Mouse (Mus musculus): Measurements from ENCODE around the gene Qrich2. TPM values are rescaled to one million over a fixed set of nuclear protein-coding genes. Genes with fewer than 3 reads are reported as not detected.
A peak's percentile ranks its signal among the peaks of the same experiment; 100 is the strongest.
"Not testable (repeated sequence)": the region's sequence is repeated elsewhere in the genome, so short reads cannot be mapped to it uniquely, and the experiment has no call there.

The Qrich2 gene
- polyA plus RNA-seq, 1 experiment: not detected

DNA sequence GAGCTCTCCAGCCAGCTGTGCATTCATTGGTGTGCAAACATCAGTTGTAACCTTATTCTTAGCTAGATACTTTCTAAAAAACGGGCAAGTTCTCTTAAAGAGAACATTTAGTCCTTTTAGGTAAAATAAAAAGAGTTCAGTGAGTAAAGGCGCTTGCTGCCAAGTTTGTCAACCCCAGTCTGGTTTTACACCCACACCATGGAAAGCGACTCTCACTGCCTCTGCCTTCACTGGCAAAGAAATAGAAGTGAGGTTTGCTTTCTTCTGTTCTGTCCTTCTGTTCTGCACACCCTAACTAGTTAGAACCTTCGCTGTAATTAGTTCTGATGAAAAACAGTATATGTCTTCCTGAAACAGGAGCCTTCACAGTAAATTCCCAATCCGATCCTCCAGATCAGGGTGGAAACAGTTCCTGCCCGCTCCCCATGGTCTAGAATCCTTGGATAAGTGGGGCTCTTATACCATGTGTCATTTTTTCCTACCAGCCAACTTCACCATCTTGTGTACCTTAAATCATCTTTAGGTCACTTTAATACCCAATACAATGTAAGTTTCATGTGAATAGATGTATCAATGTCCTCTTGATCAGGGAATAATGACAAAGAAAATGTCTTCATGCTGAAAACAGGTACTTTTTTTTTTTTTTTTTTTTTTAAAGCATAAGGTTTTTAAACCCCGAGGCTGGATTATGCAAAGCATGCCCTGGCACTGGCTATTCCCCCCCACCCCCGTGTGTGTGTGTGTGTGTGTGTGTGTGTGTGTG is 33.3 kb downstream of the Qrich2 start:
- DNase-seq (ENCODE audit: extremely low spot score in 1 of 2, low spot score in 1 of 2): peak; percentile 67 to 76

DNA sequence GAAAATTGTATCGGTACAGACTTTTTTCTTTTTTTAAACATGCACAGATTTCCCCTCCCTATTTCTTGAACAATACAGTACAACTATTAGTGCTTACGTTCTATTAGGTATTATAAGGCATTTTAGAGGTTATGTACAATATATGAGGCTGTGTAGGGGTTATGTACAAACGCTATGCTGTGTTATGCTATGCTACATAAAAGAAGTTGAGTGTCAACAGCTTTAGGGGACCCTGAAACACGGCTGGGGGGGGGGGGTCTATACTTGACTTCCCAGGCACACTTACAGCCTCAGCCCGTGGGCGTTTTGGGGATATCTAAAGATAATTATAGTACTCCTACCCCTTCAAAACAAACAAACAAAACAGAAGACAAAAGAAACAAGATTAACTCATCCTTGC is 33.9 kb downstream of the Qrich2 start:
- no peak for DNase-seq (ENCODE audit: extremely low spot score in 1 of 2, low spot score in 1 of 2)

DNA sequence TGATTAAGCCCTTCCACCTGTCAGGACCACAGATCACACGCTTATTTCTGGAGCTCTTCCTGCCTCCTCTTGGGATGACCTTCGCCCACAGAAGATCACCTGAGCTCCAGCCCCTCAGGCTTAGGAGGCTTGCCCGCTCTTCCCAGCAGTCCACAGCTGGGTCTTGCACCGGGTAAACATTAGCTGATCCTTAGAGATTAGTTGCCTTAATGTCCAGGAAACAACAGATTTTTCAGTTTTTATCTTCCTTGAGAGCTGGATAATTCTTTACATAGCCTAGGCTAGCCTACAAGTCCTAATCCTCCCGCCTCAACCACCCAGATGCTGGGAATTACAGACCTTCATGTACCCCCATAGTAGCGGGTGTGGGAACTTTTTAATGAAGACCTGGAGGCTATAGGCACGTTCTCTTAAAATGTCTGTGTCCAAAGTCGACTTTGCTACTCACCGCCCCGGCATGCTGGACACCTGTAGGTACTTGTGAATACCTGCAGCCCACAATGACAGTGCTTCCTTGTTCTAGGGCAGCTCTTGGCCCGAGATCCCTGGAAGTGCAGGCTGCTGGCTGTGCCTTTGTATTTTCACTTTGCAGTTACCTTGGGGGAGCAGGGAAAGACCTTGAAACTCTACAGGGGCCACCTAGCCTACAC is 34.5 kb downstream of the Qrich2 start:
- no peak for DNase-seq (ENCODE audit: extremely low spot score in 1 of 2, low spot score in 1 of 2)

DNA sequence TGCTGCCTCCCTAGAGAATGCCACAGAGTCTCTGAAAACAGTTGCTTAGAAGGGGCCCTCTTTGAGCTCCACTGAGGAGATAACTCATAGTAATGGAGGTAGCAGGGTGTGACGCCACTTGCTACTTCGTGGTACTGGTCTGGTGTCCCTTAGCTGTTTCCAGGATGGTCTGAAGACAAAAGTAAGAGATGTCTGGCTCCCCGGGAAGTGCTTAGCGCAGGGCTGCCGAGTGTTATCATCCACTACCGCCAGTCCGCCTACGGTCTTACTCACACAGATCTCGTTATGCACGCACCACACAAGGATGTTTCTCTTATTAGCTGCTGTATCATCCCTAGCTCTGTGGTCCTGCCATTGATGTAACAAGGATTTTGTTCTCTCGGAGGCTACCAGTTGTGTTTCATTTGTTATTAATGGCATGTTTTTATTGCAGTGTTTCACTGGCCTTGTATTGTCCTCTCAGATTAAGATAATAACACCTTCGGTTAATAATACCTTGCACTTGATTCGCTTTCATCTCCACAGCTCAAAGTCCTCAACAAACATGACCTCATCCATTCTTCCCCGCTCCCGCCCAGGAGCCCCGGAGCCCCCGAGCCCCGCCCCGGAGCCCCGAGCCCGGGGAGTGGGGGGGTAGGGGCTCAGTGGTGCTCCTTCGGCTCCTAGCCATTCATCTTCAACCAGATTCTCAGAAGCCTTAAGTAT is 35.2 kb downstream of the Qrich2 start:
- no peak for DNase-seq (ENCODE audit: extremely low spot score in 1 of 2, low spot score in 1 of 2)

DNA sequence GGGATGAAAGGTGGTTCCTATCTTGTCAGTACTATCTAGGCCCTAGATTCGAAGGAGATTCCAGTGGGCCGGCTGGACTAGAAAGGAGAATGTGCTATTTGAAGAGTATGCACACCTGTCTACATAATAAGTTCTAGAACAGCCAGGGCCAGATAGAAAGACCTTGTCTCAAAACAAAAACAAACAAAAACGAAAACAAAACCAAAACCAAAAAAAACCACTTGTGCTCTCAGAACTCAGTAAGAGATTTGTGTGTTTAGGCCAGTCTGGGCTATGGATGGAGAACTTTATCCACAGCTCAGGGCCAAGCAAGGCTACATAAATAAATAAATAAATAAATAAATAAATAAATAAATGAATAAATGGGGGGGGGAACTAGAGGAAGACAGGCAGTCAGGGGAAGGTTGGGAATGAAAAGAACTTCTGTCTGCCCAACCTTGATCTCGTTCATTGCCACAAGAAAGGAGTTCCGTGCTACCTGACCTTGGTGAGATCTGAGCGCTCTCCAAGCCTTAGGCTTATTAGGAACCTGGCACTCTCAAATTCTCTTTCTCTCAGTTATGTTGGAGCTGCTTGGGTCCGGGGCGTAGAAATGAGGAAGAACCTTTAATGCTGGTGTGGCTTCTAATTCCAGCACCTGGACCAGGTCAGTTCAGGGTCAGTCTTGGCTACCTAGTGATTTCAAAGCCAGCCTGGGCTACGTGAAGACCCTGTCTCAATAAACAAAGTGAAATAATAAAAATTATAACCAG is 36.0 kb downstream of the Qrich2 start:
- DNase-seq (ENCODE audit: extremely low spot score in 1 of 2, low spot score in 1 of 2): no peak

DNA sequence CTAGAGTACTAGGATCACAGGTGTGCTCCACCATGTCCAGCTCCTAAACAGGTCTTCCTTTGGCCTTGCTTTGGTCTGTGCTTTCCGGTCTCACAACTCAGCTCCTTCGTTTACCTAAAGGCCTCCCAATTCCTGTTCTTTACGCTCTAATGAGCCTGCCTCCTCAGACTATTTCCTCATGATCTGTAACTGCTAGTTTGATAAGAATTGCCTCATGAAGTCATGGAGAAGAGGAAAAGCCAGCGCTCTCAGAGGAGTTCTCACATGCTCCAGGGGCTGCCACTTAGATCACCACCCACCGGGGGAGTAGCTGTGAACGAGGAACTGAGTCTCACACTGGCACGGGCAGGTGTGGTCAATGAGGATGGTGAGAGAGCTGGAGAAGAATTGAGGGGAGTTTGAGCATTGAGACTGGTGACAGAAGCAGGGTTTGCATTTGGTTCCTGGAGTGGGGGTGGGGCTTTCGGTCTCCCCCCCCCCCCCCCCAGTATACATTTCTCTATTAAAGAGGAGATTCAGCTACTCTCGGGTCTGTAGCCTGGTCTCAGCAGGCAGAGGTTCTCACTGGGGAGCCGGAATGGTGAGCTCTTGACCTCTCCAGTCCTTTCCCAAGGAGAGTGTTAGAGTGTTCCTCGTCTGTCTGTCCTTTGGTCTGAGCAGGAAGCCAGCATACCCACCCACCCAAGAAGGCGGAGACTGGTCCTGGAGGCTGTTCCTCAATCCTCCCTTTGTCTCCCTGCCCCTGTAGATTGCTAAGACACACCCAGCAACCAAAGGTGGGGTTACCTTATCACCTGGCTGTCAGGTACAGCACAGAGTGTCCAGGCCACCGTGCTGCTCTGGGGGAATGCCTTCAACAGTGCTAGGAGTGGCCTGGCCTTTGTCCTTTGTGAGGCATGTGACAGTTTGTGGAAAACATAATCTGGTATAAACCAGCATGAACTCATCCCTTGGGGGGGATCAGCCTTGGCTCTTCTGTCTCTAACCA is 36.9 kb downstream of the Qrich2 start:
- DNase-seq (ENCODE audit: extremely low spot score in 1 of 2, low spot score in 1 of 2): no peak

DNA sequence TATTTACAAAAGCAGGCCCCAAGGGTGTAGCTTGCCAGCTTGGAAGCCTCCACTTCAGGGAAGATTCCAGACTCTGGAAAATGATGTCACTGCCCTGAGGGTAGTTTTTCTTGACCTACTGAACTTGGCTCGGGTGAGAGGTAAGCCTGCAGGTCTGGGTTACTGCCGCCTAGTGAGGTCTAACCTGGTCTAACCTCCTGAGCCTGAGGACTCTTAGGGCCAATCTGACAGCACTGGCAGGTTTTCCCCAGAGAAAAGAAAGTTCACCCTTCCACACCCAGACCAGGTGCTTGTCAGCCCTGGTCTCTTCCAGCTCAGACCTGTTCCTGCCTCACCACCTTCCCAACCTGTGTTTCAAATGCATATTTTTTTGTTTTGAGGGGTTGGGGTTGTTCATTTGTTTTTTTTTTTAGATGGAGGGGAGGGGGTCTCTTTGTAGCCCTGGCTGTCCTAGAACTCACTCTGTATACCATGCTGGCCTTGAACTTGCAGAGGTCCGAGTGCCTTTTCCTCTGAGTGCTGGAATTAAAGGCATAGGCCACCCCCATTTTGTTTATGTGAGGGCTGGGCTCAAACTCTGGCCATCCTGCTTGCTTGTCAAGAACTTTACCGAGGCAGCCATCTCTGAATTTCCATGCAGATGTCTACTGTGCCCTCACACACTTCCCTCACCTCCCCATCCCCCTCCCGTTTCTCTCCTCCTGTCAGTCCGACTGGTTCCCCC is 39.0 kb downstream of the Qrich2 start:
- no peak for DNase-seq (ENCODE audit: extremely low spot score in 1 of 2, low spot score in 1 of 2)

DNA sequence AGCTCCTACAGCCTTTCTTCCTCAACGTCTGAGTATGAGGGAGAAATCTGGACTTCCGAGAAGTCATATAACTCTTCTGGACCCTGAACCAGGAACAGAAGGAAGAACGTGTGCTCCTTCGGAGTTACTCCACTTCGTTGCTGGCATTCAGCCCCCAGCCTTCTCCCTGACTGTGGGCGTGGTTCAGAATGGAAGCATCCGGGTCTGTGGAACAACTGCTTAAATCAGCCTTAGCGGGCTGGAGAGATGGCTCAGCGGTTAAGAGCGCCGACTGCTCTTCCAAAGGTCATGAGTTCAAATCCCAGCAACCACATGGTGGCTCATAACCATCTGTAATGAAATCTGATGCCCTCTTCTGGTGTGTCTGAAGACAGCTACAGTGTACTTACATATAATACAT is 39.7 kb downstream of the Qrich2 start:
- DNase-seq (ENCODE audit: extremely low spot score in 1 of 2, low spot score in 1 of 2): not testable (repeated sequence)

DNA sequence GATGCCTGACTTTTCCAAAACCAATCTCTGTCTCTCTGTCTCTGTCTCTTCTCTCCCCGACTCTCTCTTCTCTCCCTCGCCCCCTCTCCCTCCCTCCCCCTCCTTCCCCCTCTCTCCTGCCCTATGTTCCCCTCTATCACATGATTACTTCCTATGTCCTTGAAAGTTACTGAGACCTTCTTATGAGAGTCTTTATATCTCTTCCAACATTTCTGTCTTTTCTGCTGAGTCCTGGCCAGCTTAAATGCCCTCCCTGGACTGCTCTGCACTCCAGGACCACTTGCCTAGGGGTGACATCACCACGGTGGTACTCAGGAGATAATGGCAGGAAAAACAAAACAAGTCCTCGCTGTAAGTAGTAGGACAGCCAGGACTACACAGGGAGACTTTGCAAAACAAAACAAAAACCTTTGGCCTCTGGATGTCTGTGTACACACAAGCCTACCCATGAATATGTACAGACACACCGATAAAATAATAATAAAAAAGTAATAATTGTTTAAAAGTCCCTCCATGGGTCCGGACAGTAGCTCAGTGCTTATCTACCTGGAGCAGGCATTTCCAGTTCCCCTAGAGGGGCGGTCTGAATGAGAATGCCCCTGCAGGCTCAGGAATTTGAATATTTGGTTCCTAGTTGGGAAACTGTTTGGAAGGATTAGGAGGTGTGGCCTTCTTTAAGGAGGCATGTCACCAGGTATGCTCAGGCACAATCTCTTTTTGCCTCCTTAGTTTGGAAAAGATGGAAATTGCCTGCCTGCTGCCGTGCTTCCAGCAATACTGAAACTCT is 41.2 kb downstream of the Qrich2 start:
- no peak for DNase-seq (ENCODE audit: extremely low spot score in 1 of 2, low spot score in 1 of 2)

DNA sequence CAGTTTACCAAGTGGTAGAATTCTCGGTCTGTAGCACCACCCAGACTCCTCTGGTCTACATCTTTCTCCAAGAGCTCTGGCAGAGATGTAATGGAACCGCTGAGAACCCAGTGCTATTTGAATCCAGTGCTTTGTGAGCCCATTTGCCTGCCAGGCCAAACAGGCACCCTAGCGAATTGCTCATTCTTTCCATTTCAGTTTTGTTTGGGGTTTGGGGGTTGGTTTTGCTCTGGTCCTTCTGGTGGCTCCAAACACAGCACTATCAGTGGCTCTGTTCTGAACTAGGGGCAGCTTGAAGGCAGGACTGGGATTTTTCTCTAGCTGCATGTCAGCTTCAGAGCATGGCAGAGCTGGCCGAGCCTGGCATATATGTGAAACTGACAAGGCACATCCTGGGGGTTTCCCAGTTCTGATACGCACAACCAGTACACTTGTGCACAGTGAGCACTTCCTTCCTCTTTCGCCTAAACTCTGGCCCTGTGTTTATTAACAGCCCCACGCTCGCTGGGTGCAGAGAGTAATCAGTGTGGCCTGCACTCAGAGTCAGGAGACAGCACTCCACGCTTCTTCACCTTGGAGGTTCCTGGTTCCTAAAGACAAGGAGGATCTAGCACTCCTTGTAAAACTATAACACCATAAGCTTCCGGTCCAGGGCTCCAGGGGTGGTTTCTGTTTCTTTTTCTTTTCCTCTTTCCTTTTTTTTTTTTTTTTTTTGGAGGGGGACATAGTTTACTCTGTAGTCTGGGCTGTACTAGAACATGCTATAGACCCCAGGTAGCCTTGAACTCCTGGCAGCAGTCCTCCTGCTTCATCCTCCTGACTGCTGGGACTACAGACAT is 42.0 kb downstream of the Qrich2 start:
- DNase-seq (ENCODE audit: extremely low spot score in 1 of 2, low spot score in 1 of 2): no peak

DNA sequence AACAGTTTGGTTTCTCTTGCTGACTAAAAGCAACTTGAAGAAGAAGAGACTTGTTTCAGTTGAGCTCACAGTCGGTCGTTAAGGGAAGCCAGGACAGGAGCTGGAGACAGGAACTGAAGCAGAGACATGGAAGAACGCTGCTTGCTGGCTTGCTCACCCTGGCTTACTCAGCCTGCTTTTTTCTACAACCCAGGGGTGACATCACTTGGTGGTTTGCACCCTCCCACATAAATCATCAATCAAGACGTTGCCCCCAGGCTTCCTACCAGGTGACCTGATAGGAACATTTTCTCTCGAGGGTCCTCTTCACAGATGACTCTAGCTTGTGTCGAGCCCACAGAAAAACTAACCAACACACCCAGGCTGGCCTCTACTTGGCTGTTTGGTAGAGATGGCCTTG is 42.8 kb downstream of the Qrich2 start:
- DNase-seq (ENCODE audit: extremely low spot score in 1 of 2, low spot score in 1 of 2): no peak

DNA sequence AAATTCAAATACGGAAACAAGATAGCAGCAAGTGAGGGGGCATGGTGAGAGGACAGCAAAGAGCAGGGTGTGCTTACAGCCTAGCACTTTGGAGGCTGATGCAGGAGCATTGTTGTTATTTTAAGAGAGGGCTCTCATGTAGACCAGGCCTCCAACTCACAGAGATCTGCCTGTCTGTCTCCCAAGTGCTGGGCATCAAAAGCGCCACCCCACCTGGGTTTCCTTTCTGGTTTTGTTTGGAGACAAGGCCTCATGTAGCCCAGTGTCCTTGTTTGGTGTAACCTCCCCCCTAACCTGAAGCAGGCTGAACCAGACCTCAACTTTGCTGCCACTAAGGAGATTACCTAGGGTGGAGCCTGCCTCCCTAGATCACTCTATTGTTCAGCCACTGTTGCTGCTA is 43.5 kb downstream of the Qrich2 start:
- DNase-seq (ENCODE audit: extremely low spot score in 1 of 2, low spot score in 1 of 2): no peak

DNA sequence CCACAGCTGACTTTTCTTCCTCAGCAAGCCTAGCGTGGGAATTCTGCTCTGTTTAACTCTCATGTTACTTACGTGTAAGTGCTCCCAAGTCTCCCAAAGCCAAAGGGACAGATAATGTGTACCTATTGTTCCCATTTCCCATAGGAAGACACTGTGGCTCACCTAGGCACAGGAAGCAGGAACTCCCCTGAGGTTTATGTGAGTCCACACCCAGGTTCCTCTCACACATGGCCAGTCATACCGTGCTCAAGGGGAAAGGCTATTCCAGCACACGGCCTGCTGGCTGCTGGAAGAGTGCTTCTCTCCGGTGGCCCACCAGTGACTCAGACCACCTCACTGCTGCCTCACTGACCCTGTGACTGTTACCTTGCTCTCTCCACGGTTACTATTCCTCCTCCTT is 44.9 kb downstream of the Qrich2 start:
- DNase-seq (ENCODE audit: extremely low spot score in 1 of 2, low spot score in 1 of 2): no peak

DNA sequence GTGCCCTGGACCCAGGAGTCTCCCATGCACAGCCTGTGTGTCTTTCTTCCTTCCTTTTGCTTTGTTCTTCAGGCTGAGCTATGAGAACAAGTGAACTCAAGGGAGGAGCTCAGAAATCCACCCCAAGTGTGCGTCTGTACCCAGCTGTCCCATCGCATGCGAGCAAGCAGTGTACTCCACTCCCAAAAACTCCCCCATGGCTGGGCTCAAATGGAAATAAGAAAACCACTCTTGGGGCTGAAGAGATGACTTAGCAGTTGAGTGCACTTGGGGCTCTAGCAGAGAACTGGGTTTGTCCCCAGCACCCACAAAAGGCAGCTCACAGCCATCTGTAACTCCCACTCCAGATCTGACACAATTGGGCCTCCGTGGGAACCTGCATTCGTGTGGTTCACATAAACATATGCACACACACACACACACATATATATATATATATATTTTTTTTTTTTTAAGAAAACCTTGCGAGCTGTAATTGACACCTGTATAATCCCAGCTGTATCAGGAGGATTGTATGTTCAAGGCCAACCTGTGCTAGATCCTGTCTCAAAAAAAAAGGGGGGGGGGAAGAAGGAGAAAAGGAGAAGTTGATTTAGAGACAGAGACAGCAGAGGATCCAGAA is 47.1 kb downstream of the Qrich2 start:
- DNase-seq (ENCODE audit: extremely low spot score in 1 of 2, low spot score in 1 of 2): no peak

DNA sequence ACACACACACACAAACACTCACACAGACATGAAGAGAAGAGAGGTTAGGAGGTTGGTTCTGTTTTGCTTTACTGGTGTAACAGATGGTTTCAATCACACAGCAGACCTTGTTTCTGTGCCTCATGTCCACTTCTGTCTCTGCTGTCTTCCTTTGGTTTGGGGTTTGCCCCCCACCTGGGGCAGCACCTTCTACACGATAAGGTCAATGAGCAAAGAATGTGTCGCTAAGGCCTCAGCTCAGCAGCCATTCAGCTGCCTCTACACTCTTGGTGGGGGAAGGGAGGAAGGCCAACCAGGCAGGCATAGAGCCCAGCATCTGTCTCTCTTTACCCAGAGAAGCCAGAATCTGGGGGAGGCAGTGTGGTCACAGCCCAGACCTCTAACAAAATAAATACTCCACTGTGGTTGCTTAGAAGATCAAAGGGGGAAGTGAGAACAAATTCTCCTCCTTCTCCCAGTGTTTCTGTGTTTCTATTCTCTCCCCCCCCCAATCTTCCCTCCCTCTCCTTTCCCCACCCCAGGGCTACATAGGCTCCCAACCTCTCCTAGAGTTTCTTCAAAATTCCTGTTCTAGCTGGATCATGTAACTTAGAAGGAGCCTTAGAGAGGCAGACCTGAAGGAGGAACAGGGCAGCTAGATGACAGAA is 47.7 kb downstream of the Qrich2 start:
- DNase-seq (ENCODE audit: extremely low spot score in 1 of 2, low spot score in 1 of 2): no peak

DNA sequence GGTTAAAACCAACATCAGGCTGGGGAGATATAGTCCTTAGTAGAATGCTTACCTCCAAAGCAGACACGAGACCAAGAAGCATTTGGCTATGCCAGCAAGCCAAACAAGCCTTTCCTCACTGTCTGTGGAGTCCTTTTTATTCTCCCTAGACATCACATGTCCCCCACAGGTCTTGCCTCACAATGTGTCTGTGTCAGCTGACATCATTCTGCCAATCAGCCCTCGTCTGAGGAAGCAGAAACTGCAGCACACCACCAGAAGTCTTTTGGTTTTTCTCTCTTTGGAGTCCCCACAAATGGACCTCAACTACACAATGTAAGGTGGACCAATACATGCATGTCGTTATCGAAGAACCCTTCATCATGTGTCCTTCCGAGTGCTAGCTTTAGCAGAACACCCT is 49.0 kb downstream of the Qrich2 start:
- DNase-seq (ENCODE audit: extremely low spot score in 1 of 2, low spot score in 1 of 2): no peak
